Mouse (Mus musculus) stomach, postnatal 0 days (tissue): ENCODE results near the gene Magi2.

Source experiments
- CTCF ChIP-seq: IDR thresholded peaks from 2 replicates; pipeline ENCODE4 v1.5.1; 2016; ENCODE audit warnings: antibody characterized with exemption, low read depth, mild to moderate bottlenecking, moderate library complexity
- EP300 ChIP-seq: optimal IDR thresholded peaks from 2 replicates; pipeline ENCODE3; 2016; ENCODE audit warnings: antibody characterized with exemption

GRCm38 (mm10) chr5:20352941-20353340, 1126.1 kb downstream of the Magi2 start:
- TF ChIP-seq CTCF (no peak), EP300 (no peak)
